Mouse (Mus musculus): ENCODE measurements at regions not wholly inside any gene's neighbourhood (a gene's known extent, or its start where the extent isn't known, plus 50 kb on each side); places are given as distances from the start of the nearest gene placed in this dataset.

- H3K4me1 ChIP-seq = no peaks in the 10 kb centered on the region
- no peaks in the 10 kb centered on the region for H3K9me3 ChIP-seq
- ATAC-seq (ENCODE audit: low FRiP score) = no peak
- no peak overlapping the region for H3K4me2 ChIP-seq
- H3K4me3 ChIP-seq (replicated peaks) = no peak overlapping the region
- WGBS = 82% methylated on average over 6 of the region's 6 CpGs
- no peak overlapping the region for H3K9ac ChIP-seq
- H3K27ac ChIP-seq = no peak overlapping the region
- no peaks in the 10 kb centered on the region for H3K36me3 ChIP-seq (replicated peaks)
- no peaks in the 10 kb centered on the region for H3K27me3 ChIP-seq
Measured at GRCm38 (mm10) chr1:42025781-42026180, 669.8 kb upstream of the Pou3f3 start.

- H3K4me1 ChIP-seq = no peaks in the 10 kb centered on the region
- H3K9me3 ChIP-seq = no peaks in the 10 kb centered on the region
- 76% methylated on average over 5 of the region's 5 CpGs for WGBS
- ATAC-seq (ENCODE audit: low FRiP score) = no peak
- H3K27ac ChIP-seq = no peak overlapping the region
- H3K4me2 ChIP-seq = no peak overlapping the region
- no peaks in the 10 kb centered on the region for H3K27me3 ChIP-seq
- no peaks in the 10 kb centered on the region for H3K36me3 ChIP-seq (replicated peaks)
- H3K9ac ChIP-seq = no peak overlapping the region
- H3K4me3 ChIP-seq (replicated peaks) = no peak overlapping the region
Measured at GRCm38 (mm10) chr1:42026423-42026822, 669.1 kb upstream of the Pou3f3 start.

- WGBS = 82% methylated on average over 2 of the region's 2 CpGs
- H3K4me1 ChIP-seq = no peaks in the 10 kb centered on the region
Measured at GRCm38 (mm10) chr1:42033786-42034185, 661.8 kb upstream of the Pou3f3 start.

GRCm38 (mm10) chr1:42035371-42035770, 660.2 kb upstream of the Pou3f3 start:
- Histone ChIP-seq H3K9me3 (no peaks in the 10 kb centered on the region), H3K9ac (no peak overlapping the region), H3K27ac (no peak overlapping the region), H3K4me1 (no peaks in the 10 kb centered on the region), H3K4me2 (no peak overlapping the region), H3K4me3 (replicated peaks) (no peak overlapping the region), H3K36me3 (replicated peaks) (no peaks in the 10 kb centered on the region), H3K27me3 (no peaks in the 10 kb centered on the region)
- 85% methylated on average over 4 of the region's 4 CpGs for WGBS
- no peak for ATAC-seq (ENCODE audit: low FRiP score)

More at GRCm38 (mm10) chr1:42033786-42034185, 661.8 kb upstream of the Pou3f3 start:
- no peaks in the 10 kb centered on the region for H3K9me3 ChIP-seq
- H3K36me3 ChIP-seq (replicated peaks) = no peaks in the 10 kb centered on the region
- ATAC-seq (ENCODE audit: low FRiP score) = no peak
- H3K4me3 ChIP-seq (replicated peaks) = no peak overlapping the region
- no peak overlapping the region for H3K27ac ChIP-seq
- H3K9ac ChIP-seq = no peak overlapping the region
- H3K4me2 ChIP-seq = no peak overlapping the region
- H3K27me3 ChIP-seq = no peaks in the 10 kb centered on the region

- ATAC-seq (ENCODE audit: low FRiP score) = no peak
- WGBS = 78% methylated on average over 2 of the region's 2 CpGs
Measured at GRCm38 (mm10) chr1:42041544-42041943, 654.0 kb upstream of the Pou3f3 start.

GRCm38 (mm10) chr1:42058494-42058893, 637.1 kb upstream of the Pou3f3 start:
- Histone ChIP-seq H3K4me1 (no peaks in the 10 kb centered on the region), H3K9ac (no peak overlapping the region), H3K4me2 (no peak overlapping the region), H3K36me3 (replicated peaks) (no peaks in the 10 kb centered on the region), H3K4me3 (replicated peaks) (no peak overlapping the region), H3K27me3 (no peaks in the 10 kb centered on the region), H3K9me3 (no peaks in the 10 kb centered on the region), H3K27ac (no peak overlapping the region)
- ATAC-seq (ENCODE audit: low FRiP score) = no peak

More at GRCm38 (mm10) chr1:42041544-42041943, 654.0 kb upstream of the Pou3f3 start:
- H3K27me3 ChIP-seq = no peaks in the 10 kb centered on the region
- H3K27ac ChIP-seq = no peak overlapping the region
- H3K9me3 ChIP-seq = no peaks in the 10 kb centered on the region
- H3K4me3 ChIP-seq (replicated peaks) = no peak overlapping the region
- H3K9ac ChIP-seq = no peak overlapping the region
- no peaks in the 10 kb centered on the region for H3K4me1 ChIP-seq
- no peak overlapping the region for H3K4me2 ChIP-seq
- H3K36me3 ChIP-seq (replicated peaks) = no peaks in the 10 kb centered on the region

- H3K9me3 ChIP-seq = no peaks in the 10 kb centered on the region
- no peak overlapping the region for H3K9ac ChIP-seq
- no peaks in the 10 kb centered on the region for H3K4me1 ChIP-seq
- no peak overlapping the region for H3K4me3 ChIP-seq (replicated peaks)
- H3K4me2 ChIP-seq = no peak overlapping the region
- H3K36me3 ChIP-seq (replicated peaks) = no peaks in the 10 kb centered on the region
- no peak for ATAC-seq (ENCODE audit: low FRiP score)
- H3K27me3 ChIP-seq = no peaks in the 10 kb centered on the region
- 78% methylated on average over 5 of the region's 5 CpGs for WGBS
- no peak overlapping the region for H3K27ac ChIP-seq
Measured at GRCm38 (mm10) chr1:42070064-42070463, 625.5 kb upstream of the Pou3f3 start.

GRCm38 (mm10) chr1:42096026-42096425, 599.5 kb upstream of the Pou3f3 start:
- WGBS = 13% methylated on average over 2 of the region's 2 CpGs

GRCm38 (mm10) chr1:42098580-42098979, 597.0 kb upstream of the Pou3f3 start:
- 66% methylated on average over 2 of the region's 2 CpGs for whole genome bisulfite sequencing
- no peak for ATAC-seq (ENCODE audit: low FRiP score)
- no peak overlapping the region for H3K4me3 ChIP-seq (replicated peaks)

More at GRCm38 (mm10) chr1:42096026-42096425, 599.5 kb upstream of the Pou3f3 start:
- Histone ChIP-seq H3K4me2 (no peak overlapping the region), H3K9ac (no peak overlapping the region), H3K36me3 (replicated peaks) (no peaks in the 10 kb centered on the region), H3K4me1 (peaks cover 13% of the 10 kb centered on the region), H3K4me3 (replicated peaks) (no peak overlapping the region), H3K27ac (no peak overlapping the region), H3K27me3 (no peaks in the 10 kb centered on the region), H3K9me3 (no peaks in the 10 kb centered on the region)
- ATAC-seq (ENCODE audit: low FRiP score) = no peak

GRCm38 (mm10) chr1:42107521-42107920, 588.0 kb upstream of the Pou3f3 start:
- Histone ChIP-seq H3K4me2 (no peak overlapping the region), H3K36me3 (replicated peaks) (no peaks in the 10 kb centered on the region), H3K4me3 (replicated peaks) (no peak overlapping the region), H3K4me1 (peaks cover 15% of the 10 kb centered on the region), H3K9ac (no peak overlapping the region), H3K27ac (peak overlapping the region; percentile 46; the same call in 1 of the 2 replicates), H3K27me3 (no peaks in the 10 kb centered on the region), H3K9me3 (no peaks in the 10 kb centered on the region)
- WGBS = 5% methylated on average over 5 of the region's 5 CpGs
- no peak for ATAC-seq (ENCODE audit: low FRiP score)

More at GRCm38 (mm10) chr1:42098580-42098979, 597.0 kb upstream of the Pou3f3 start:
- no peak overlapping the region for H3K27ac ChIP-seq
- no peaks in the 10 kb centered on the region for H3K36me3 ChIP-seq (replicated peaks)
- no peaks in the 10 kb centered on the region for H3K27me3 ChIP-seq
- peaks cover 13% of the 10 kb centered on the region for H3K4me1 ChIP-seq
- no peaks in the 10 kb centered on the region for H3K9me3 ChIP-seq
- no peak overlapping the region for H3K9ac ChIP-seq
- H3K4me2 ChIP-seq = no peak overlapping the region

- H3K4me2 ChIP-seq = no peak overlapping the region
- no peaks in the 10 kb centered on the region for H3K9me3 ChIP-seq
- no peak for ATAC-seq (ENCODE audit: low FRiP score)
- 34% methylated on average over 1 of the region's 1 CpGs for WGBS
- no peak overlapping the region for H3K4me3 ChIP-seq (replicated peaks)
- H3K36me3 ChIP-seq (replicated peaks) = no peaks in the 10 kb centered on the region
- peak overlapping the region; percentile 46; the same call in 1 of the 2 replicates for H3K27ac ChIP-seq
- H3K27me3 ChIP-seq = no peaks in the 10 kb centered on the region
- H3K4me1 ChIP-seq = peaks cover 15% of the 10 kb centered on the region
- H3K9ac ChIP-seq = no peak overlapping the region
Measured at GRCm38 (mm10) chr1:42107925-42108324, 587.6 kb upstream of the Pou3f3 start.

- no peak for ATAC-seq (ENCODE audit: low FRiP score)
- 38% methylated on average over 13 of the region's 13 CpGs for WGBS
Measured at GRCm38 (mm10) chr1:42152175-42152790, 543.3 kb upstream of the Pou3f3 start.

GRCm38 (mm10) chr1:42152916-42153315, 542.7 kb upstream of the Pou3f3 start:
- no peaks in the 10 kb centered on the region for H3K27me3 ChIP-seq
- peaks cover 13% of the 10 kb centered on the region; the same call in 1 of the 2 replicates for H3K4me1 ChIP-seq
- H3K9me3 ChIP-seq = no peaks in the 10 kb centered on the region
- no peak overlapping the region for H3K27ac ChIP-seq
- no peak overlapping the region for H3K4me2 ChIP-seq
- no peak overlapping the region for H3K9ac ChIP-seq
- no peaks in the 10 kb centered on the region for H3K36me3 ChIP-seq (replicated peaks)
- no peak overlapping the region for H3K4me3 ChIP-seq (replicated peaks)
- WGBS = 54% methylated on average over 3 of the region's 3 CpGs
- ATAC-seq (ENCODE audit: low FRiP score) = no peak

More at GRCm38 (mm10) chr1:42152175-42152790, 543.3 kb upstream of the Pou3f3 start:
- Histone ChIP-seq H3K27me3 (no peaks in the 10 kb centered on the region), H3K9me3 (no peaks in the 10 kb centered on the region), H3K4me2 (no peak overlapping the region), H3K9ac (no peak overlapping the region), H3K27ac (no peak overlapping the region), H3K4me3 (replicated peaks) (no peak overlapping the region), H3K36me3 (replicated peaks) (no peaks in the 10 kb centered on the region), H3K4me1 (peaks cover 13% of the 10 kb centered on the region; the same call in 1 of the 2 replicates)

Measured in forebrain, embryonic 12.5 days (tissue).